Mouse (Mus musculus) erythroblast, embryonic 14.5 days (primary cell): ENCODE data around the gene Mrps14.

ENCODE experiments used
- GATA1 ChIP-seq: IDR thresholded peaks from 2 replicates; pipeline ENCODE4 v1.6.1; 2012; ENCODE audit warnings: low read length, inconsistent platforms, mixed read lengths
- TAL1 ChIP-seq: IDR thresholded peaks from 3 replicates; pipeline ENCODE4 v1.6.1; 2012; ENCODE audit warnings: low read length, inconsistent platforms, mixed read lengths

GRCm38 (mm10) chr1:160240091-160240490, 45.1 kb downstream of the Mrps14 start:
- TF ChIP-seq GATA1 (no peak), TAL1 (no peak)
